Mouse (Mus musculus) bone marrow macrophage, adult 2 months (primary cell): ENCODE measurements around the gene Mansc1.

ENCODE experiments used
- CTCF ChIP-seq: IDR thresholded peaks from 2 replicates; pipeline ENCODE4 v1.5.1; 2012; ENCODE audit warnings: low read depth, mild to moderate bottlenecking, low read length, moderate library complexity
- POLR2A ChIP-seq: IDR thresholded peaks from 2 replicates; pipeline ENCODE4 v1.6.1; 2012; ENCODE audit warnings: mild to moderate bottlenecking, low read depth, low read length, borderline replicate concordance

DNA sequence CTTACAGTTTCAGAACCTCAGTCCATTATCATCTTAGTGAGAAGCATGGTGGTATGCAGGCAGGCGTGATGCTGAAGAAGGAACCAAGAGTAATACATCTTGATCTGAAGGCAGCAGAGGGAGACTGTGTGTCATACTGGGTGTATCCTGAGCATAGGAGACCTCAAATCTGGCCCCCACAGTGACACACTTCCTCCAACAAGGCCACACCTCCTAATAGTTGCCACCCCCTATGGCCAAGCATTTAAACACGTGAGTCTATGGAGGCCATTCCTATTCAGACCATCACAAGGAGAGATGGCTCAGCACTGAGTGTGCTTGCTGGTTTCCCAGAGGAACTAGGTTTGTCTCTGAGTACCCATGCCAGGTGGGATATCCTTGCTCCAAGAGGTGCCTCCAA lies 40.7 kb downstream of the Mansc1 start:
- TF ChIP-seq CTCF = no peak
- no peak for TF ChIP-seq POLR2A
